Mouse (Mus musculus) layer of hippocampus, postnatal 10 days (tissue): ENCODE measurements at regions not wholly inside any gene's neighbourhood (a gene's known extent, or its start where the extent isn't known, plus 50 kb on each side); places are given as distances from the start of the nearest gene placed in this dataset.

Source experiments
- DNase-seq, 2 experiments: peaks; one replicate each; pipeline ENCODE4 v3.0.0; 2021; ENCODE audit warnings: low spot score in 2 of 2

- DNase-seq = no peak
These were observed 62.8 kb upstream of the Fstl4 start for GRCm38 (mm10) chr11:52701682-52702081.

GRCm38 (mm10) chr11:52703391-52703790 lies 61.0 kb upstream of the Fstl4 start:
- DNase-seq = no peak
